Mouse (Mus musculus): ENCODE measurements at regions not wholly inside any gene's neighbourhood (a gene's known extent, or its start where the extent isn't known, plus 50 kb on each side); places are given as distances from the start of the nearest gene placed in this dataset.

GRCm38 (mm10) chr12:54382061-54382460 is 178.4 kb upstream of the Egln3 start:
- DNase-seq: no peak

- no peak for DNase-seq
Observed at GRCm38 (mm10) chr12:54380322-54380721, 176.7 kb upstream of the Egln3 start.

GRCm38 (mm10) chr12:54378576-54378975 is 174.9 kb upstream of the Egln3 start:
- DNase-seq: no peak

- DNase-seq: no peak
Observed at GRCm38 (mm10) chr12:54374060-54374459, 170.4 kb upstream of the Egln3 start.

- no peak for DNase-seq
Observed at GRCm38 (mm10) chr12:54369217-54369616, 165.6 kb upstream of the Egln3 start.

GRCm38 (mm10) chr12:54364381-54365095 is 160.9 kb upstream of the Egln3 start:
- no peak for DNase-seq

GRCm38 (mm10) chr12:54361762-54362161 is 158.1 kb upstream of the Egln3 start:
- no peak for DNase-seq

- DNase-seq: peak; percentile 39 to 61
Observed at GRCm38 (mm10) chr12:54354187-54354586, 150.5 kb upstream of the Egln3 start.

- peak; percentile 44 to 61 for DNase-seq
Observed at GRCm38 (mm10) chr12:54353694-54354093, 150.0 kb upstream of the Egln3 start.

GRCm38 (mm10) chr12:54352963-54353606 is 149.4 kb upstream of the Egln3 start:
- peak; percentile 35 to 38 for DNase-seq

GRCm38 (mm10) chr12:54350293-54350692 is 146.6 kb upstream of the Egln3 start:
- DNase-seq: no peak

- no peak for DNase-seq
Observed at GRCm38 (mm10) chr12:54349403-54349802, 145.7 kb upstream of the Egln3 start.

GRCm38 (mm10) chr12:54343493-54343892 is 139.8 kb upstream of the Egln3 start:
- no peak for DNase-seq

- no peak for DNase-seq
Observed at GRCm38 (mm10) chr12:54335509-54335908, 131.8 kb upstream of the Egln3 start.

- DNase-seq: no peak
Observed at GRCm38 (mm10) chr12:54334491-54335132, 131.0 kb upstream of the Egln3 start.

- DNase-seq: no peak
Observed at GRCm38 (mm10) chr12:54333632-54334321, 130.1 kb upstream of the Egln3 start.

GRCm38 (mm10) chr12:54327483-54327882 is 123.8 kb upstream of the Egln3 start:
- DNase-seq: no peak

- no peak for DNase-seq
Observed at GRCm38 (mm10) chr12:54326571-54326970, 122.9 kb upstream of the Egln3 start.

- no peak for DNase-seq
Observed at GRCm38 (mm10) chr12:54320533-54320932, 116.9 kb upstream of the Egln3 start.

- peak; percentile 7 to 47 for DNase-seq
Observed at GRCm38 (mm10) chr12:54316980-54317471, 113.4 kb upstream of the Egln3 start.

GRCm38 (mm10) chr12:54316066-54316567 is 112.5 kb upstream of the Egln3 start:
- no peak for DNase-seq

- no peak for DNase-seq
Observed at GRCm38 (mm10) chr12:54314153-54314552, 110.5 kb upstream of the Egln3 start.
